Mouse (Mus musculus) kidney, adult 8-10 months (tissue): Measurements from ENCODE around the gene Ros1.

Source experiments
- DNase-seq, 2 experiments: peaks; one replicate each; pipeline ENCODE4 v3.0.0; 2022

Ros1 gene

DNA sequence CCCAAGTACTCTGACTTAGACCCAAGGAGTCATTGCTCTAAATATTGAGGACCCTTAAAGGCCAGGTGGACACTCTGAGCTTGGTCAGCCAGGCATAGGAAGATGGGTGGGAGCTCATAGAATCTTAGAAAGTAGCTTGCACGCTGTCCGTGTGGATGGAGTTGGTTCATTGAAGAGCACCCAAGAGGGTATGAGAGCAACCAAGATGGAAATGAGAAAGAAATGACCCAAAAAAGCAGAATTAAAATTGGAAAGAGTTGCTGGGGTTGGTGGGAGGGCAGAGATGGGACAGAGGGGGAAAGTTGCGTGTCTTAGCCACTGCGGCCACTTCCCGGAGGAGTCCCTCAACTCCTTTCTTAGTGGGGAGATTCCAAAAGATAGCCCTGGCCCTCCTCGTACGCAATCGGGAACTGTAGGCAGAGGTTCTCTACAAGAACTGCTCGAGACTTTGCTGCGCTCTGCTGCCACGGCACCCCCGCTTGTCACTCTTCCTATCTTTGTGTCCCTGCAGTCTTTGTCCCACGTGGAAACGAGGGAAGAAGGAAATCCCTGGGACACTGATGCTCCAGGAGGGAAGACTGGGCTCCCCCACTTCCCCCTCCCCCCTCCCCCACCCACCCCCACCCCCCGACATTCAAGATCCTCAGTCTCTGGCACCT lies 173.2 kb downstream of the Ros1 start:
- DNase-seq, result no peak

DNA sequence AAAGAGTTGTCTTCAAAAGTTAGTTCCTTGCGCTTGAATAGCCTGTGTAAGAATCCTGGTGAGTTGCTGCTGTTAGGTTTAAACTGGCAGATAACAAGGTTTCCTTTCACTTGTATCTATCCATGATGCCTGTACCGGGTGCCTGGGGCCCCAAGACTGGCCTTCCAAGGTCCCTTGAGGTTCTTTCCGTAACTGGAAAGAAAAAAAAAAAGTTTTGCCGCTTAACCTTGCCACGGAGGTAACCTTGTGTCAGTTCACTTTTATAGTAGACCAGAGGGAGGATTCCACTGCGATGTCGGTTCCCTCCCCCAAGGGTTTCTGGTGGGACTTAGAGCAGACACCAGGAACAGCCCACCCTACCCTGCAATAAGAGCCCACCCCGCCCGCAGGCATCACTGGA lies 173.8 kb downstream of the Ros1 start:
- DNase-seq, result no peak

DNA sequence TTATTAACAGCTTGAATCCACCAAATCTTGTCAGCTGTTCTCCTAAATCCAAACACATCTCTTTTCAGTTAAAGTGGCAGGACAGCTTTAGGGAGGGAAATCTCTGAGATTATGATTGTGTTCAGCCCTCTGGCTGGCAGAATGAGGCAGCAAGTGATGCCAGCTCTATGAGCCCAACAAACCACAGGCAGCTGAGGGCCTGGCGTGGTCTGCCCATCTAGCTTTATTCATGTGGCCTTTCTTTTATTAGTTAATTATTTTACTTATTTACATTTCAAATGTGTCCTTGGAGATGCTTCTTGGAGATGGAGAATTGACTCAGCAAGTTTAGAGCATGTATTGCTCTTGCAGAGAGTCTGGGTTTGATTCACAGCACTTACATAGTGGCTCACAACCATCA lies 176.6 kb downstream of the Ros1 start:
- no peak for DNase-seq
